16 mouse cellular contexts compared by ENCODE assay signal in genomic region chr3:52520609-52520947, GRCm38 (mm10).
DNase-seq lines count a peak whose midpoint lies in the region; ATAC-seq and TF ChIP-seq lines count a peak whose summit lies in the region.
"Had no signal": no experiment of that assay in that cellular context is flagged by ENCODE, and none has a peak within 500 bp of the region (broad histone marks: within the 10 kb centered on the region; RNA-seq: fewer than 3 reads in every experiment).

No protein-coding gene starts in this region.

- peak; percentile 85 for ATAC-seq in forebrain, embryonic 11.5 days (replicated peaks; ENCODE audit: low FRiP score)
- ATAC-seq in hindbrain, postnatal 0 days: peak; percentile 85
- no peak for ATAC-seq in hindbrain, embryonic 11.5 days (ENCODE audit: low FRiP score)
- ATAC-seq in forebrain, postnatal 0 days: peak; percentile 83; the same call in 1 of the 2 replicates
- no peak for ATAC-seq in neural tube, embryonic 15.5 days (ENCODE audit: low FRiP score)
- ATAC-seq: intestine, postnatal 0 days had no signal

- H3K4me1 ChIP-seq in forebrain, embryonic 11.5 days (replicated peaks; ENCODE audit: control insufficient read depth, insufficient read depth, low read length): peaks cover 3% of the 10 kb centered on the region; the same call in 1 of the 2 replicates
- H3K4me1 ChIP-seq in forebrain, embryonic 10.5 days: peaks cover 12% of the 10 kb centered on the region; the same call in 1 of the 2 replicates
- H3K4me1 ChIP-seq in hindbrain, postnatal 0 days (ENCODE audit: insufficient read depth, low read length): no peaks in the 10 kb centered on the region
- H3K4me1 ChIP-seq in hindbrain, embryonic 11.5 days (replicated peaks; ENCODE audit: control insufficient read depth, insufficient read depth, low read length): no peaks in the 10 kb centered on the region
- H3K4me1 ChIP-seq in forebrain, postnatal 0 days (ENCODE audit: insufficient read depth): no peaks in the 10 kb centered on the region
- 0 out of 2 replicates have a peak, but pooled peaks cover 2% of the 10 kb centered on the region for H3K4me1 ChIP-seq in neural tube, embryonic 15.5 days
- H3K4me1 ChIP-seq: neural tube, embryonic 12.5 days had no signal

- no peak for TF ChIP-seq CTCF in hindbrain, postnatal 0 days (IDR thresholded peaks at IDR 0.05; ENCODE audit: low read depth)
- TF ChIP-seq CTCF in forebrain, postnatal 0 days (IDR thresholded peaks at IDR 0.05; ENCODE audit: low read depth): no peak

- DNase-seq in forebrain, embryonic 11.5 days (ENCODE audit: low spot score): no peak
- no peak for DNase-seq in forebrain, embryonic 10.5 days (ENCODE audit: extremely low spot score, low spot score)
- DNase-seq in hindbrain, postnatal 0 days (ENCODE audit: low spot score): peak; percentile 57
- DNase-seq in hindbrain, embryonic 11.5 days (ENCODE audit: low spot score): no peak
- peak; percentile 74 for DNase-seq in Muller cell, postnatal 12 days (ENCODE audit: inconsistent ontology term)
- DNase-seq in forebrain, postnatal 0 days: peak; percentile 48
- no peak for DNase-seq in thymus, postnatal 14 days
- DNase-seq: adrenal gland, adult 2 months; cerebellum, adult 8-10 months; gastrocnemius, postnatal 36 days; kidney, postnatal 14 days; thymus, postnatal 4 days had no signal

- H3K36me3 ChIP-seq in forebrain, embryonic 11.5 days (ENCODE audit: control insufficient read depth, insufficient read depth, low read length): no peaks in the 10 kb centered on the region
- H3K36me3 ChIP-seq in forebrain, embryonic 10.5 days (replicated peaks): no peaks in the 10 kb centered on the region
- H3K36me3 ChIP-seq in hindbrain, postnatal 0 days (ENCODE audit: insufficient read depth, low read length): no peaks in the 10 kb centered on the region
- H3K36me3 ChIP-seq in hindbrain, embryonic 11.5 days (ENCODE audit: control insufficient read depth, insufficient read depth, low read length): no peaks in the 10 kb centered on the region
- H3K36me3 ChIP-seq in forebrain, postnatal 0 days (ENCODE audit: insufficient read depth): no peaks in the 10 kb centered on the region
- H3K36me3 ChIP-seq in neural tube, embryonic 15.5 days: no peaks in the 10 kb centered on the region
- H3K36me3 ChIP-seq: lung, embryonic 15.5 days; neural tube, embryonic 12.5 days had no signal

- H3K27ac ChIP-seq in forebrain, embryonic 11.5 days (ENCODE audit: low read depth, low read length): no peak overlapping the region
- H3K27ac ChIP-seq in forebrain, embryonic 10.5 days: no peak overlapping the region
- H3K27ac ChIP-seq in hindbrain, postnatal 0 days: no peak overlapping the region
- H3K27ac ChIP-seq in hindbrain, embryonic 11.5 days (ENCODE audit: low read depth, low read length): no peak overlapping the region
- peak overlapping the region; percentile 29; the same call in 1 of the 2 replicates for H3K27ac ChIP-seq in forebrain, postnatal 0 days (ENCODE audit: low read depth, low read length)
- no peak overlapping the region for H3K27ac ChIP-seq in neural tube, embryonic 15.5 days (replicated peaks)
- H3K27ac ChIP-seq: lung, embryonic 15.5 days; neural tube, embryonic 12.5 days had no signal

- 16% methylated on average over 4 of the region's 4 CpGs for WGBS in forebrain, embryonic 11.5 days
- WGBS in forebrain, embryonic 10.5 days: 49% methylated on average over 4 of the region's 4 CpGs
- WGBS in hindbrain, postnatal 0 days: 33% methylated on average over 4 of the region's 4 CpGs
- WGBS in hindbrain, embryonic 11.5 days: 60% methylated on average over 4 of the region's 4 CpGs
- WGBS in forebrain, postnatal 0 days: 4% methylated on average over 4 of the region's 4 CpGs
- 62% methylated on average over 4 of the region's 4 CpGs for WGBS in neural tube, embryonic 15.5 days

- no peak overlapping the region for H3K4me3 ChIP-seq in forebrain, embryonic 11.5 days (ENCODE audit: low read depth, low read length)
- H3K4me3 ChIP-seq in forebrain, embryonic 10.5 days: no peak overlapping the region
- no peak overlapping the region for H3K4me3 ChIP-seq in hindbrain, postnatal 0 days (ENCODE audit: low read length)
- H3K4me3 ChIP-seq in hindbrain, embryonic 11.5 days (ENCODE audit: low read depth, low read length): no peak overlapping the region
- H3K4me3 ChIP-seq in forebrain, postnatal 0 days (ENCODE audit: low read depth, low read length): no peak overlapping the region
- no peak overlapping the region for H3K4me3 ChIP-seq in neural tube, embryonic 15.5 days (replicated peaks)
- H3K4me3 ChIP-seq: lung, embryonic 15.5 days; neural tube, embryonic 12.5 days had no signal

- no peaks in the 10 kb centered on the region for H3K9me3 ChIP-seq in forebrain, embryonic 11.5 days (ENCODE audit: control insufficient read depth, low read length)
- no peaks in the 10 kb centered on the region for H3K9me3 ChIP-seq in forebrain, embryonic 10.5 days
- H3K9me3 ChIP-seq in hindbrain, postnatal 0 days (ENCODE audit: low read length): no peaks in the 10 kb centered on the region
- H3K9me3 ChIP-seq in hindbrain, embryonic 11.5 days (ENCODE audit: control insufficient read depth, low read length): no peaks in the 10 kb centered on the region
- no peaks in the 10 kb centered on the region for H3K9me3 ChIP-seq in forebrain, postnatal 0 days (ENCODE audit: low read length)
- H3K9me3 ChIP-seq in neural tube, embryonic 15.5 days (replicated peaks): no peaks in the 10 kb centered on the region
- H3K9me3 ChIP-seq: lung, embryonic 15.5 days; neural tube, embryonic 12.5 days had no signal

- no peak overlapping the region for H3K4me2 ChIP-seq in forebrain, embryonic 11.5 days (ENCODE audit: low read depth, low read length, severe bottlenecking)
- H3K4me2 ChIP-seq in hindbrain, postnatal 0 days (ENCODE audit: low read depth, low read length): no peak overlapping the region
- H3K4me2 ChIP-seq in hindbrain, embryonic 11.5 days (replicated peaks; ENCODE audit: low read depth, low read length): no peak overlapping the region
- no peak overlapping the region for H3K4me2 ChIP-seq in forebrain, postnatal 0 days (ENCODE audit: low read depth)
- no peak overlapping the region for H3K4me2 ChIP-seq in neural tube, embryonic 15.5 days
- H3K4me2 ChIP-seq: lung, embryonic 15.5 days; neural tube, embryonic 12.5 days had no signal

- H3K9ac ChIP-seq in forebrain, embryonic 11.5 days (ENCODE audit: low read length): no peak overlapping the region
- H3K9ac ChIP-seq in hindbrain, postnatal 0 days (replicated peaks; ENCODE audit: low read length): no peak overlapping the region
- H3K9ac ChIP-seq in hindbrain, embryonic 11.5 days (ENCODE audit: low read depth, low read length): no peak overlapping the region
- H3K9ac ChIP-seq in forebrain, postnatal 0 days: no peak overlapping the region
- no peak overlapping the region for H3K9ac ChIP-seq in neural tube, embryonic 15.5 days (replicated peaks)
- H3K9ac ChIP-seq: lung, embryonic 15.5 days; neural tube, embryonic 12.5 days had no signal

- peaks cover 4% of the 10 kb centered on the region; the same call in 1 of the 2 replicates for H3K27me3 ChIP-seq in forebrain, embryonic 11.5 days (ENCODE audit: control insufficient read depth, insufficient read depth, low read length)
- H3K27me3 ChIP-seq in forebrain, embryonic 10.5 days (ENCODE audit: poor library complexity, severe bottlenecking): peaks cover 28% of the 10 kb centered on the region; the same call in 1 of the 2 replicates
- H3K27me3 ChIP-seq in hindbrain, postnatal 0 days (ENCODE audit: insufficient read depth, low read length): no peaks in the 10 kb centered on the region
- H3K27me3 ChIP-seq in hindbrain, embryonic 11.5 days (ENCODE audit: control insufficient read depth, insufficient read depth, low read length): no peaks in the 10 kb centered on the region
- no peaks in the 10 kb centered on the region for H3K27me3 ChIP-seq in forebrain, postnatal 0 days (ENCODE audit: insufficient read depth, low read length)
- no peaks in the 10 kb centered on the region for H3K27me3 ChIP-seq in neural tube, embryonic 15.5 days (replicated peaks)
- H3K27me3 ChIP-seq: lung, embryonic 15.5 days; neural tube, embryonic 12.5 days had no signal

Comparison
In these comparisons a context has a peak if more than half of its experiments do, and no peak if none do; other contexts are left out.
1. ATAC-seq: peak in forebrain, embryonic 11.5 days (single experiment), hindbrain, postnatal 0 days (single experiment) and forebrain, postnatal 0 days (single experiment); none in hindbrain, embryonic 11.5 days (single experiment) and neural tube, embryonic 15.5 days (single experiment).
2. DNase-seq: peak in hindbrain, postnatal 0 days (single experiment), Muller cell, postnatal 12 days (single experiment) and forebrain, postnatal 0 days (single experiment); none in forebrain, embryonic 11.5 days (single experiment), forebrain, embryonic 10.5 days (single experiment), hindbrain, embryonic 11.5 days (single experiment) and thymus, postnatal 14 days (single experiment).